Mouse (Mus musculus) embryonic facial prominence, embryonic 10.5 days (tissue): Measurements from ENCODE around the gene Fam102b. TPM values are rescaled to one million over a fixed set of nuclear protein-coding genes. Genes with fewer than 3 reads are reported as not detected.

Experiments
- DNase-seq: peaks from one replicate; pipeline ENCODE4 v3.0.0-alpha.2; 2017; ENCODE audit warnings: low spot score
- H3K27ac ChIP-seq: fragments of 300-500 bp; sonication (generic); replicated peaks from 2 replicates; pipeline ENCODE4 v1.5.1; 2016; ENCODE audit warnings: mild to moderate bottlenecking
- H3K27me3 ChIP-seq: fragments of 300-500 bp; sonication (generic); replicated peaks from 2 replicates; pipeline ENCODE4 v1.6.1; 2016; ENCODE audit warnings: low read depth, mild to moderate bottlenecking; ENCODE audit not compliant: poor library complexity, severe bottlenecking
- H3K36me3 ChIP-seq: fragments of 300-500 bp; sonication (generic); replicated peaks from 2 replicates; pipeline ENCODE4 v1.6.1; 2016; ENCODE audit warnings: mild to moderate bottlenecking, moderate library complexity
- H3K4me1 ChIP-seq: fragments of 300-500 bp; sonication (generic); 2 replicates; pipeline ENCODE4 v1.6.1; 2016
- H3K4me3 ChIP-seq: fragments of 300-500 bp; sonication (generic); 2 replicates; pipeline ENCODE4 v1.5.1; 2016; ENCODE audit warnings: mild to moderate bottlenecking, moderate library complexity
- H3K9me3 ChIP-seq: fragments of 300-500 bp; sonication (generic); 2 replicates; pipeline ENCODE4 v1.6.1; 2016; ENCODE audit warnings: mild to moderate bottlenecking
- WGBS: fragments of 180-500 bp; shearing (Covaris S2); methylation state at CpG from one replicate; pipeline ENCODE4 v1.1.7; 2016; 5-methylcytosine and 5-hydroxymethylcytosine counted together
- polyA plus RNA-seq: library from polyadenylated mRNA; unstranded; fragments of >200 nt; fragmentation: Nextera tagmentation; extraction: Ambion mirVana; gene quantifications from 2 replicates; pipeline ENCODE4 v1.2.1, GENCODE M21; 2016

Gene Fam102b
- polyA plus RNA-seq, 1 experiment from 2014 or later = 4.6 TPM

DNA sequence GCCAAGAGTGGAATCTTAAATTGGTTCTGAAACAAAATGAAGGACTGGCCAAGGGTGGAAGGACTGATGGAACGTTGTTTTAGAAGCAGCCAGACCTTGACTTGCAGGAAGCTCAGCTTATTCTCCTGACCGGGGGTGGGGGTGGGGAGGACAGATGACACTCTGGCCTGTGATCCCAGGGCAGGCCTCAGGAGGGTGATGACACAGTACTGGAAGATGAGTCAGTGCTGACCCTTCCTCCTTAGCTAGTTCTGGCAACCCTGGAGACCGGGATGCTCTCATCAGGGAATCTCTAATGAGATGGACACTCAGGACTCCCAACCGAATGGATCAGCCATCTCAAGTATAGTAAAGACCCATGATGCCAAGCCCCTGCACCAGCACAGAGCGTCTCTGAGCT is 21.6 kb downstream of the Fam102b start:
- no peak overlapping the region for H3K4me3 ChIP-seq
- DNase-seq = no peak
- H3K27me3 ChIP-seq = no peaks in the 10 kb centered on the region
- no peaks in the 10 kb centered on the region; the same call in 1 of the 2 replicates for H3K9me3 ChIP-seq
- peaks cover 10% of the 10 kb centered on the region for H3K36me3 ChIP-seq
- WGBS = 80% methylated on average over 5 of the region's 5 CpGs
- peaks cover 2% of the 10 kb centered on the region; the same call in 1 of the 2 replicates for H3K4me1 ChIP-seq
- H3K27ac ChIP-seq = no peak overlapping the region

DNA sequence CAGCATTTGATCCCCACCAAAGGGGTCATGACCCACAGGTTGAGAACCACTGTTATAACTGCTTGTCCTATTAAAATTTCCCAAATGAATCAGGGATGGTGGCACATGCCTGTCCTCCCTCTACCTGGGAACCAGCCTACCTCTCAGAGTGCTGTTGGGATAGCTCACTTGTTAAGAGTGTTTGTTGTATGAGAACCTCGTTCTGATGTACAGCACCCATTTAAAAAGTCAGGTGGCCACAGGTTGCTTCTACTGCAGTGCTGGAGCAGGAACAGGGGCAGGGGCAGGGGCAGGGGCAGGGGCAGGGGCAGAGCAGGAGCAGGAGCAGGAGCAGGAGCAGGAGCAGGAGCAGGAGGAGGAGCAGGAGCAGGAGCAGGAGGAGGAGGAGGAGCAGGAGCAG is 28.2 kb downstream of the Fam102b start:
- Histone ChIP-seq H3K4me1 (no peaks in the 10 kb centered on the region), H3K27me3 (no peaks in the 10 kb centered on the region), H3K36me3 (peaks cover 18% of the 10 kb centered on the region), H3K27ac (no peak overlapping the region), H3K9me3 (no peaks in the 10 kb centered on the region), H3K4me3 (no peak overlapping the region)
- 84% methylated on average over 1 of the region's 1 CpGs for WGBS
- no peak for DNase-seq

DNA sequence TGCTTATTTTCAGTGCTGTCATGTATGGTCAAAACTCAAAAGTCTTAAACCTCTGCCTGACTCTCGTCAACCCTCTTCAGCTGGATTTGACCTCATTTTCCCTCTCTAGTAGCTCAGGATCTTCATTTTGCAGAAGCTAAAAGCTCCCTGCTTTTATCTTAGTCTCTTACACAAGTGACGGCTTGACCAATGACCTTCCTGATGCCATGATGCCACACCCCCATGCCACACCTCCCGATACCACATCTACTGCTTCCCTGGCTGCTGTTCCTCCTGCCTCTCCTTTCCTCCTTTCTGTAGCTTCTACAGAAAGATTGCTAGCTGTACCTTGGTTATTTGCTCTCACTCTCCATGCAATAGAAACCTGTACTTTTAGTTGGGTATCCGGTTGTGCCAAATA is 29.6 kb downstream of the Fam102b start:
- H3K9me3 ChIP-seq = no peaks in the 10 kb centered on the region
- H3K36me3 ChIP-seq = peaks cover 18% of the 10 kb centered on the region
- H3K4me3 ChIP-seq = no peak overlapping the region
- 74% methylated on average over 4 of the region's 4 CpGs for WGBS
- H3K27ac ChIP-seq = no peak overlapping the region
- H3K4me1 ChIP-seq = no peaks in the 10 kb centered on the region
- DNase-seq = no peak
- no peaks in the 10 kb centered on the region for H3K27me3 ChIP-seq

DNA sequence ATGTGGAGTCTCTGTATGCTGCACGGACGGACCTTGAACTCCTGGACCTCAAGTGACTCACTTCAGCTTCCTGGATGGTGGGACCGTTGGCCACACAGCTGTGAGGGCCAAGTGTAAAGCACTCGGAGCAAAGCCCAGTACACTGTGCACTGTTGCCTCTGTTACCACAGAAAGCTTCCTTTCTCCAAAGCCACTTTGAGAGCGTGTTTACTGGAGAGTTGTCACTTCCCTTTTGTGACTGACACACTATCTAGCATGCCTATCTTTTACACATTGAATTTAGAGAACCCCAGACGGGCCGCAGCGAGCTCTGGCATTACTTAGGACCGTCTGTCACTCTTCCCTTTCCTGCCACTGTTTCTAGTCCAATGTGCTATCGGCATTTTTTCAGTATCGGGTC is 30.1 kb downstream of the Fam102b start:
- no peaks in the 10 kb centered on the region for H3K9me3 ChIP-seq
- peaks cover 19% of the 10 kb centered on the region for H3K36me3 ChIP-seq
- 81% methylated on average over 11 of the region's 11 CpGs for WGBS
- H3K4me1 ChIP-seq = no peaks in the 10 kb centered on the region
- no peak overlapping the region for H3K4me3 ChIP-seq
- no peak for DNase-seq
- H3K27me3 ChIP-seq = no peaks in the 10 kb centered on the region
- no peak overlapping the region for H3K27ac ChIP-seq

DNA sequence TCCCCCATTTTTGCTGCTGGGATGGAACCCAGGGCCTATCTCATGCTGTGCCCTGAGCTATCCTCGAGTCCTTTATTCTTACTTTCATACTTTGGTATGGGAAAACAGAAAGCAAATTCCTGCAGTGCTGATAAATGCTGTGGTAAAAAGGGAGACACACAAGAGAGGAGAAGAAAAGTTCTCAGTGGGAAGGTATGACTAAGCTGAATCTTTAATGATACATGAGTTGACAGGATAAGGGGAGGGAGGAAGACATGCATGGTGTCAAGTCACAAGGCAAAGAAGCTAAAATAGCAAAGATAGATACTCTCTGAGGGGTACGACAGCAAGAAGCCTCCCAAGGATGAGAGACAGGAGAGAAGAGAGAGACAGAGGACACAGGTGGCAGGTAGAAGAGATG is 32.0 kb downstream of the Fam102b start:
- peaks cover 21% of the 10 kb centered on the region for H3K36me3 ChIP-seq
- 80% methylated on average over 2 of the region's 2 CpGs for whole genome bisulfite sequencing
- H3K9me3 ChIP-seq = no peaks in the 10 kb centered on the region
- DNase-seq = no peak
- H3K4me1 ChIP-seq = no peaks in the 10 kb centered on the region
- H3K27me3 ChIP-seq = no peaks in the 10 kb centered on the region
- no peak overlapping the region for H3K4me3 ChIP-seq
- no peak overlapping the region for H3K27ac ChIP-seq

DNA sequence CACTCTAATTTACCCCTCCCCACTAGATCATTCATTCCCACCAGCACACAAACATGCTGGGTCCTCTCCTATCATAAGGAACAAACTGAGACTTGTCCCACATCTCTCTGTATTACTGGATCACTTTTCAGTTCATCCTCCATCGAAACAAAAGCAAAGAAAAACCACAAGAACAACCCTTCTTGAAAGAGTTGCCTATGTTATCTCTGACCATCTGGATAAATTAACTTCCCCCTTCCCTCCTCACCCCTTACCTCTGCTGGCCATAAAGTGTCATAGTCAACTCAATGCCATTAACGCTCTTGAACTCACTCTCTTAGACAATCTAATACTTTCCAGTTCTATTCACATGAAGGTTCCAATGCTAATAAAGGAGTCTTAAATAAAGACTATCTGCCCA is 32.9 kb downstream of the Fam102b start:
- Histone ChIP-seq H3K4me3 (no peak overlapping the region), H3K36me3 (peaks cover 18% of the 10 kb centered on the region), H3K27ac (no peak overlapping the region), H3K9me3 (no peaks in the 10 kb centered on the region), H3K4me1 (no peaks in the 10 kb centered on the region), H3K27me3 (no peaks in the 10 kb centered on the region)
- WGBS = 93% methylated on average over 2 of the region's 2 CpGs
- no peak for DNase-seq

DNA sequence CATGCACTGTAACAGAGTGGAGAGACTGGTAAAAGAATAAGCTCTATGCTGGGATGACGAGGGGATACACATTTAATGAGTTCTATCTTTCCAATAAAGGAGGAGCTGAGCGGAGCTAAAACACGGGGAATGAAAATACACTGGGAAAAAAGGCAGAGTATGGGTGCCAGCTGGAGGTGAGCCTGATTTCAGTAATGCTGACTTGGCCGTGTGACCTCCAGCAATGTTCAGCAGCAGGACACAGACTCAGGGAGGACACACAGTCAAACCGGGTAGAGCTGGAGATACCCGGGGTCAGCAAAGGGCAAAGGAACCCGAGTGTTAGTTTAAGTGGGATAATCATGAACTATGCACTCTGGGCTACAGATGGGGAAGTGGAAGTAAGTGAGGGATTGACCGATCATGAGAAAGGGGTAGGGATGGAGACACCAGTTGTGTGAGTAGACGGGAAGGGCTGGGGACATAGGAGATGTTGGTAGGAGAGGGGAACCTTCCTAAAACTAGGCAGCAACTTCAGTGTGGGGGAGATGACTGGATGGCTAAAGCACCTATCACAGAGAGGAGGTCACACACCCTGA is 37.3 kb downstream of the Fam102b start:
- DNase-seq = no peak
- WGBS = 83% methylated on average over 9 of the region's 9 CpGs
- H3K27ac ChIP-seq = no peak overlapping the region
- no peak overlapping the region for H3K4me3 ChIP-seq
- H3K4me1 ChIP-seq = no peaks in the 10 kb centered on the region
- no peaks in the 10 kb centered on the region for H3K9me3 ChIP-seq
- peaks cover 23% of the 10 kb centered on the region for H3K36me3 ChIP-seq
- no peaks in the 10 kb centered on the region for H3K27me3 ChIP-seq

DNA sequence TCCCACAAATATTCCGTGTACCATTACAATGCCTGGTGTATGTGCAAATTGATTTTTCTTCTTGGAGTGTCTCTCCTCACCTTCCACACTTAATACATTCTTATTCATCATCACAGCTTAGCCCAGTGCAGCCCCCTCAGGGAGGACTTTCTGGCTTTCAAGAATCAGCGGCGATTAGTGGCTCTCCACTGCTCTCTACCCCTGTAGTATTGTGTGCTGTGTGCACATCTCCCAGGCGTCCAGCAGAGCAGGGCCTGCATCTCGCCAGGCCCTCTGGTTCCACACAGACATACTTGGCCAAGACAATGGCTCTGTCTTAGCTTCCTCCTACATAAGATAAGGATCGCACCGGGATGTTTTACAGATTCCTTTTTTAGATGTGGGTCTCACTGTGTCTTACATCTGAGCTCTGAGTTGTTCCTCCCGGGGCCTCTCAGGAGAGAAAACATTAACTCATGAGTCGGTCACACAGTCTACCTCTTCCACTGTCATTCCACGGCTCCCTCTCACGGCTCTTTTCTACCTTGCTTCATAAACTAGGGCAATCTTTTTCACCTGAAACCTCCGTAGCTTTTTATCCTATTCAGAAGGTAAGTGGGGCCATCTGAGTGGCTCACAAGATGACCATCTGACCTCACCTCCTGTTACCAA is 40.3 kb downstream of the Fam102b start:
- 86% methylated on average over 12 of the region's 12 CpGs for WGBS
- Histone ChIP-seq H3K4me1 (no peaks in the 10 kb centered on the region), H3K27me3 (no peaks in the 10 kb centered on the region), H3K4me3 (no peak overlapping the region), H3K36me3 (peaks cover 20% of the 10 kb centered on the region), H3K9me3 (no peaks in the 10 kb centered on the region), H3K27ac (no peak overlapping the region)
- DNase-seq = no peak

DNA sequence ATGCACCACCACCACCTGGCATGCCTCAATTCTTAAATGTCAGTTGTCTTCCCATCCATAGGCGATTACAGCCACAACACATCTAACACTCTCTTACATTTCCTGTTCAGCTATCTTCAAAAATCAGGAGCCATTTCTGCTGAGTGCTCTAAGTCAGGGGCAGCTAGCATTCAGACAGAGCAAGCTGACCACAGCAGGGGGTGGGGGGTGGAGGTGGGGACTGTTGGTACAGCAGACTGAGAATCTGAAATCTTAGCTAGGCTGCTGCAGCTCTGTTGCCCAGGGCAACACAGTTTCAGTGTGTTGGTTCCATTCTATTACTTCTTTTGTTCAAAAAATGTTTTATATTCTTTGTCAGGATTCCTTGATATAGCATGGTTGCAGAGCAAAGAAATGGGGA is 40.9 kb downstream of the Fam102b start:
- 80% methylated on average over 1 of the region's 1 CpGs for WGBS
- Histone ChIP-seq H3K4me1 (no peaks in the 10 kb centered on the region), H3K9me3 (no peaks in the 10 kb centered on the region), H3K27me3 (no peaks in the 10 kb centered on the region), H3K27ac (no peak overlapping the region), H3K4me3 (no peak overlapping the region), H3K36me3 (peaks cover 15% of the 10 kb centered on the region)
- DNase-seq = no peak

DNA sequence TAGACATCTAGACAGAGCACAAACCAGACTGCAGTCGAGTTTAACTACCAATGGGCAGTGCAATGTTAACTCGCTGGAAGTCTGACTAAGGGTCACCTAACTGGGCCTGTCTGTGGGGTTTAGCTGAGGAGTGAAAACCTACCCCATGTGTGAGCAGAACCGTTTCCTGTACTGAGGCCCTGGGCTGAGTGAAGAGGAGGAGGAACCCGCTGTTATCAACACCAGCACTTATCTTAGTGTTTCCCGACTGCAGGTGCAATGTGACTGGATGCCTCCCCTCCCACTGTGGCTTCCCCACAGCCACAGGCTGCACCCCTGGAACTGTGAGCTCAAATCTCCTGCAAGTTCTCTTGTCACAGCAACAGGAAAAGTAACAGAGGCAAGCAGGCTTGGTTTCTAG is 43.4 kb downstream of the Fam102b start:
- H3K4me3 ChIP-seq = no peak overlapping the region
- H3K27ac ChIP-seq = no peak overlapping the region
- no peaks in the 10 kb centered on the region for H3K4me1 ChIP-seq
- H3K9me3 ChIP-seq = no peaks in the 10 kb centered on the region
- no peaks in the 10 kb centered on the region for H3K27me3 ChIP-seq
- peaks cover 25% of the 10 kb centered on the region for H3K36me3 ChIP-seq
- no peak for DNase-seq
- 78% methylated on average over 5 of the region's 5 CpGs for WGBS

DNA sequence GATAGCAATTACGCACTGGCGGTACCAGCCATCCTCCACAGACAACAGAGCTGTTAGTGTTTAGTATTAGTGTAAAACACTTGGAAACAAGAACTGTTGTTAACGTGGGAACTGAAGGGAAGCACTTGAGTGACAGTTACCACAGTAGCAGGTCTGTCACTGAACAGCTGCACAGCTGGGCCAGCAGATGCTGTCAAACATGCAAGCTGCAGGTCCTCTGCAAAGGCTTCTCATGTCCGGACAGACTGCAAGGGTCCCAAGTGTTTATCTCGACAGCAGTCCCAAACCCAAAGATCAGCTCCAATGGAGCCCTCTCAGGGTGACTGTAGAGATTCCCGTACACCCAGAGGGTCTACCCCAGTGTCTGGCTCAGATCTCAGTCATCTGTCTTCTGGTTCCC is 45.5 kb downstream of the Fam102b start:
- Histone ChIP-seq H3K9me3 (no peaks in the 10 kb centered on the region), H3K36me3 (peaks cover 41% of the 10 kb centered on the region), H3K4me1 (no peaks in the 10 kb centered on the region), H3K27ac (no peak overlapping the region), H3K4me3 (no peak overlapping the region), H3K27me3 (no peaks in the 10 kb centered on the region)
- WGBS = 85% methylated on average over 6 of the region's 6 CpGs
- no peak for DNase-seq

DNA sequence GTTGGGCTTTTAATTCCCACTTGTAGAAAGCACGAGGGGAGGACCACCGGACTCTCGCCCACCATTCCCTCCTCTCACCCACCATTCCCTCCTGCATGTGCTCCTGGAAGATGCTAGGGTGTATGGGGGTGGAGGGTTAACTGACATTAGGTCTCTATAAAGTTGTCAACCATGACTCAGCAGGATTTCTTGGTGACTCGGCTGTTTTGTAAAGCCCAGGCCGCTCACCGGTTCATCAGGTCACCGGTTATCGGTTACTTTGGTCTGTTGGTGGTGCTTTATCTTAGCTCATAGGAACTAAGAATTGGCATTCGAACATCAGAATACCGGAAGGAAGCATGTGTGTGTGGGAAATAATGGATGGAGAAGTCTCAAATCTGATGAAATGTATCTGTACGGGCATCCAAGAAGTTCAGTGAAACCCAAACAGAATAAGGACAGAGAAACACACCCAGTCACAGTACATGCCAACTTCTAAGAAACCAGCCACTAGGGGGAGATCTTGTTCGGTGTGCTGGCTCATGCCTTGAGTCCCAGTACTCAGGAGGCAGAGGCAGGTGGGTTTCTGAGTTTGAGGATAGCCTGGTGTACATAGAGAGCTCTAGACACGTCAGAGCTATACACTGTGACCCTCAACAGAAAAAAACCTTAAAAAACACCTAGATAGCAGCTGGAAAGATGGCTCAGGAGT is 49.9 kb downstream of the Fam102b start:
- H3K9me3 ChIP-seq = no peaks in the 10 kb centered on the region
- no peaks in the 10 kb centered on the region for H3K4me1 ChIP-seq
- no peak overlapping the region for H3K4me3 ChIP-seq
- no peak overlapping the region for H3K27ac ChIP-seq
- H3K36me3 ChIP-seq = peaks cover 53% of the 10 kb centered on the region
- no peak for DNase-seq
- H3K27me3 ChIP-seq = no peaks in the 10 kb centered on the region
- 95% methylated on average over 13 of the region's 13 CpGs for WGBS

DNA sequence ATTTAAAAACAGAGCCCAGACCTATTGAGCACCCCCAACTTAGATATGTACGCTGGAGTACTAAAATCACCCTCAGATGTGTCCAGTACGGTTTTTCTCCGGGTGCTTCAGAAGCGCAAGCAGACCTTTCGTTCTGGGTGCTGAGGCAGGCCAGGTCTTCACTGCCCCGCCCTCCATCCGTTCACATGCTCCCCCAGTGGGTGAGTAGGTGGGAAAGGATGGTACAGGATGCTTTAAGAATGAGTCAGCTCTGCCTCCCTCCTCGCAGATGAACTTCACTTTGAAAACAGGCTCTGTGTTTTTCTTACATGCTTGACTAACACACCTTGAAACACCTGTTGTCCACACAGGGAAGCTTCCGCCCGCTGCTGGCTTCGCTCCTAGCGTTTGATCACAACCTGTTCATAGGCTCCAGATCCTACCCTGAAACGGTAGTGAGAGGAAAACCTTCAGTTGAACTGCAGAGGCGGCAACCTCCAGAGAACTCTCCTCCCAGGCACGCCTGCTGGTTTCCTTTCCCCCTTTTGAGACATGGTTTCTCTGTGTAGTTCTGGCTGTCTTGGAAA is 52.4 kb downstream of the Fam102b start:
- H3K27me3 ChIP-seq = no peaks in the 10 kb centered on the region
- DNase-seq = no peak

More for the DNA sequence above, 52.4 kb downstream of the Fam102b start:
- Histone ChIP-seq H3K27ac (no peak overlapping the region), H3K36me3 (peaks cover 43% of the 10 kb centered on the region), H3K4me1 (no peaks in the 10 kb centered on the region), H3K4me3 (no peak overlapping the region), H3K9me3 (no peaks in the 10 kb centered on the region)
- WGBS = 89% methylated on average over 15 of the region's 15 CpGs
